Mouse (Mus musculus) myocyte (in vitro differentiated cells): Measurements from ENCODE around the gene Wnt8b.

ENCODE experiments used
- POLR2A ChIP-seq: IDR thresholded peaks from one replicate; pipeline ENCODE4 v1.6.1; 2011; ENCODE audit warnings: low read depth, mild to moderate bottlenecking, control low read depth, moderate library complexity; ENCODE audit not compliant: insufficient read length
- TCF12 ChIP-seq: IDR thresholded peaks from one replicate; pipeline ENCODE4 v1.6.1; 2011; ENCODE audit warnings: mild to moderate bottlenecking, control low read depth; ENCODE audit not compliant: poor library complexity, insufficient read depth, severe bottlenecking
- USF1 ChIP-seq: IDR thresholded peaks from one replicate; pipeline ENCODE4 v1.6.1; 2011; ENCODE audit warnings: low read depth, mild to moderate bottlenecking, control low read depth, moderate library complexity

- TF ChIP-seq USF1, result no peak
- no peak for TF ChIP-seq TCF12
- TF ChIP-seq POLR2A, result no peak
Measured at GRCm38 (mm10) chr19:44496941-44497340, 3.7 kb downstream of the Wnt8b start.
